Mouse (Mus musculus) central nervous system, embryonic 14 days (tissue): ENCODE data around the gene Cenpp. TPM values are rescaled to one million over a fixed set of nuclear protein-coding genes. Genes with fewer than 3 reads are reported as not detected.

Experiments
- polyA plus RNA-seq: library from polyadenylated mRNA; depleted of rRNA; stranded (reverse); fragments of >200 nt; gene quantifications from 2 replicates; pipeline ENCODE4 v1.2.3, GENCODE M21; 2012; rRNA removed

Gene Cenpp
- 5.9 and 7.0 TPM in 2 replicates for polyA plus RNA-seq

GRCm38 (mm10) chr13:49652481-49653179 is at the start of gene Cenpp, which contains the start of gene Nol8:
Cenpp (minus strand) TSS chr13:49652785.
Nol8 (plus strand) TSS chr13:49653078.

GRCm38 (mm10) chr13:49681351-49682232 is 29.0 kb upstream of the Cenpp start, which contains the start of gene Iars:
Iars (plus strand) TSS chr13:49682100.

DNA sequence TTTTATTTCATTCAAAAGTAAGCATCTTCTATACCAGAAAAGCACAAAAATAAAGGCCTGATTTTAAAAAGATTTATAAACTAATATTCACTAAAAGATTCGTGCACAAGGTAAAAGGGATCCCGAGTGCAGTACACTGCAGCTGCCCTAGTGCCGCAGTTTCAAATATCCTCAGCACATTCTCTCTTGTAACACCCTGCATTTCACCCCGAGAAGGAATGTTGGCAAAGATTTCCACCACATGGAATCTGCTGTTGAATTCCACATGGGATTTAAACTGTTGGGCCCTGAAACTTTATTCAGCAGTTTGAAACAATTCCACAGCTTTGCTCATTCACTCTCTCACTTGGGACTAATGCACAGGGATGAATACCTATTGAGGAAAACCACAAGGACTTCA is 44.9 kb downstream of the Cenpp start, which contains the start of gene Ogn:
Gene Ogn (plus strand): TSS at position 333 of the 400 bp plus-strand sequence.

DNA sequence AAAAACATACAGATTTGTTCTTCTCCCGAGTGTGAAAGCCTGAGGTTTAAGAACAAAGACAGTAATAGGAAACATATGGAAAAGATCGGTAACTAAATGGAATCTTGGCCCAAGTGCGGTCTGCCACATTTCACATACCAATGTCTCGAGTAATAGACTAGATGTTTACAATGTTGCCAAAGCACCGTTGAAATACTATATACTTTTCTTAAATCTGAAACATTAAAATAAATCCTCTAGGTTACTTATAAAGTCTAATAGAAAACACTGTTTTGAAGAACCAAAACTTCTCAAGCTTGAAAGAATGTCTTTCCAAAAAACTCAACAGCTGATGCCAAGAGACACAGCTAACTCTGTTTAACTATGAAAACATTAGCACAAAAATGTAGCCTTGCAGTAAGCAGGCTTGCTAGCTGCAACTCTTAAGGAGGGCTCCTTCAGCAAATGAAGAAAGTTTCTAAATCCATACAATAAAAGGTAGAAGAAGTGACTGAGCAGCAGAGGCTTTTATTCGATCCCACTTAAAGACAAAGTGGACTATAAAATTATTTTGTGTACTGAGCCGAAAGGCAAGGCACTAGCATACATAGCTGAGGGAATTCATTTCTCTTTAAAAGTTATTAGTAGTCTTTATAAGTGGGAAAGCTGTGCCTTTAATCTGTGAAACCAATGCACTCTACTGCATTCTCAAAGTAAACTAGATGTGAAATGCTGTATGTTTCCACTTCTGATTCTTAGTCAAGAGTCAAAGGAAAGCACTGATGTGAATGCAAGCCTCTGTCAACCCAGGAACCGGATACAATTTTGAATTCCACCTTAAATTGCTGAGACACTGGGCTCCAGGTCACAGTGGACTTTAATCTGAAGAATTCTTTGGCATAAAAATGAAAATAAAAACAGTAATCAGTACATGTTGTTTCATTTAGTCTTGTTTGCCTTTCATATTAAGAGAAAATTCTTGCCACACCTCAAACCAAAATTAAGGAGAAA is 70.7 kb downstream of the Cenpp start, which contains the start of gene Omd:
Gene Omd (plus strand): TSS at position 922 of the 990 bp plus-strand sequence.

GRCm38 (mm10) chr13:49544279-49544678 is 108.3 kb downstream of the Cenpp start, which contains the start of gene Aspn:
Aspn (plus strand) TSS chr13:49544443.

GRCm38 (mm10) chr13:49504510-49504909 is 148.1 kb downstream of the Cenpp start, which contains the start of gene Ecm2:
Ecm2 (plus strand) TSS chr13:49504810.

DNA sequence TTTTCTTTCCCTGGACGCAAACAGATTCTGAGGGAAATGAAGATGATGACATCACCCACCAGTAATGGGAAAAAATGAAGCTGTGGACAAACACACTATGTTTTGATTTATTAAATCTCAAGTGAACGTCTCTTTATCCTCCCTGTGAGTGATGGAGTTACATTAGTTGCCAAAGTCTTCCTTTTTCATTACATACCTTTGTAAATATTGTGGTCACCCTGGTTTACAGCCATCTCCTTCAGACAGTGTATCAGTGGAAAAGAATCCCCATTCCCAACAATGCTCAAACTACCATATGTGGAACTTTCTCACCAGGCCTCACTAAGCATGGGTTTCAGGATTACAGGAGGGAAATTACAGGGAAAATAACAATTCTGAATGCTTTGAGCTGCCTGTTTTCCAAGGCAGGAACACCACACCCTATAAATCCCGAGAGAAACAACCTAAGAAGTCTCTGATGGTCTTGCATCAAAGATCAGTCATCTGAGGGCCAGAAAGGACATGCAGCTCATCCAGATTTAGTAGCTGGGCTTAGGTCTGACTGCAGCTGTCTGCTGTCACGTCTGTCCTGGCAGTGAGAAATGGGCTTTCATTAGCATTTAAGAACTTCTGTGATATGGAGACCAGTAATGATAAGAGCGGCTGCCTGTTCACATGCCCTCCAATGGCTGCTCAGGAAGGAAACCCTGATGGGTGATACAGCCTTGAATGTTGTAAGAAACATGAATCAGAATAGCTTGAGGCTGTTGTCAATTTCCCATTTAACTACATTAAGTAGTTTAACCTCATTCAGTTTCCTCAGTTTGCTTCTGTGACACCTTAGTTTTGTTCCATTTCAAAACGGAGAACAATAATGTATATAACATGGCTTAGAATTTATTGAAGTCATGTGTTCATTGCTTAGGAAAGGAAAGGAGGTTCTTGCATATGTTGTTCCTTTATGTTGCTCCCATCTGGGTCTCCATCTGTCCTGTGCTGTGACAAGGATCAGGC is 159.9 kb downstream of the Cenpp start, which contains the start of gene Tes3-ps:
Gene Tes3-ps (plus strand): TSS at position 943 of the 993 bp plus-strand sequence.

GRCm38 (mm10) chr13:49420754-49421605 is 231.6 kb downstream of the Cenpp start, which contains the start of gene Ippk:
Ippk (plus strand) TSS chr13:49421249.

Other genes with a start within 250 kb of the Cenpp start
- gene Ippk, start 231.5 kb downstream of the Cenpp start, polyA plus RNA-seq: 9.4 and 10.8 TPM in 2 replicates
- gene Tes3-ps, start 159.5 kb downstream of the Cenpp start, polyA plus RNA-seq: 0.30 and 0.33 TPM in 2 replicates
- 2.3 and 2.6 TPM in 2 replicates for gene Ecm2, start 148.0 kb downstream of the Cenpp start, polyA plus RNA-seq
- 6.5 and 24.1 TPM in 2 replicates for gene Aspn, start 108.3 kb downstream of the Cenpp start, polyA plus RNA-seq
- 0.52 and 2.5 TPM in 2 replicates for gene Omd, start 70.3 kb downstream of the Cenpp start, polyA plus RNA-seq
- 13.4 and 36.2 TPM in 2 replicates for gene Ogn, start 44.7 kb downstream of the Cenpp start, polyA plus RNA-seq
- gene Nol8, start 293 bp upstream of the Cenpp start, polyA plus RNA-seq: 12.5 and 15.1 TPM in 2 replicates
- 49.7 and 52.2 TPM in 2 replicates for gene Iars, start 29.3 kb upstream of the Cenpp start, polyA plus RNA-seq
- gene Gm30302, start 146.2 kb upstream of the Cenpp start, polyA plus RNA-seq: not detected in 2 replicates